Mouse (Mus musculus): ENCODE results near the gene D17H6S53E. TPM values are rescaled to one million over a fixed set of nuclear protein-coding genes. Genes with fewer than 3 reads are reported as not detected.

D17H6S53E gene
- polyA plus RNA-seq, 1 experiment, result 4.3 TPM

DNA sequence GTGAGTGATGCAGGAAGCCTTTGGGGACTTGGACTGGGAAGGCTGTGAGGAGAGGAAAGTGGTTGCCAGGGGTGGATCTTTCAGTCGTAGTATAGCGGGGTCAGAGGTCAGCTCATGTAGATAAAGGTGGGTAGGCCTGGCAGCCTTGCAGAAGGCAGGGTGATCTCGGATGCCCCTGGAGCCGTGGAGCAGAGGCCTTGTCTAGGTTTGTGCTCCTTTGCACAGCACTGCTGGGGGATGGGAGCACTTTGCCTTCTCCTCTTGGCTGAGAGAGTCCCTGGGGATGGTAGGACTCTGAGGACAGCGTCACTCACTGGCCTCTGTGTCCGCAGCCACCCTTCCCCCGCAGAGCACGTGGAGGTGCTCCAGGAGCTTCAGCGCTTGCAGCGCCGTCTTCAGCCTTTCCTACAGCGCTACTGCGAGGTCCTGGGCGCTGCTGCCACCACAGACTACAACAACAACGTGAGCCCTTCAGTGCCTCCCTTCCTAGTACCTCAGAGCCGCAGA is 14.4 kb downstream of the D17H6S53E start:
- no peak overlapping the region for H3K4me3 ChIP-seq (ENCODE audit: low read depth, low read length)

GRCm38 (mm10) chr17:35141971-35142370 is 15.8 kb downstream of the D17H6S53E start:
- H3K27me3 ChIP-seq (ENCODE audit: control insufficient read depth, insufficient read depth, low read length, poor library complexity, severe bottlenecking), result no peaks in the 10 kb centered on the region
- no peak for TF ChIP-seq EP300 (IDR thresholded peaks at IDR 0.05; ENCODE audit: insufficient read depth, low read depth, low read length)
- no peak for TF ChIP-seq POLR2A (IDR thresholded peaks at IDR 0.05; ENCODE audit: insufficient read depth, low read length)
- TF ChIP-seq CTCF (IDR thresholded peaks at IDR 0.05; ENCODE audit: low read depth, low read length), result no peak
- peaks cover 78% of the 10 kb centered on the region for H3K36me3 ChIP-seq (ENCODE audit: control insufficient read depth, insufficient read depth, low read length, poor library complexity, severe bottlenecking)
- no peaks in the 10 kb centered on the region for H3K4me1 ChIP-seq (ENCODE audit: control insufficient read depth, insufficient read depth, low read length)
- no peaks in the 10 kb centered on the region for H3K9me3 ChIP-seq (replicated peaks; ENCODE audit: control insufficient read depth, insufficient read depth, low read length, poor library complexity, severe bottlenecking)
- no peak overlapping the region for H3K4me3 ChIP-seq (ENCODE audit: low read depth, low read length)
- H3K9ac ChIP-seq (ENCODE audit: low read depth, poor library complexity, severe bottlenecking), result no peak overlapping the region
- H3K27ac ChIP-seq (ENCODE audit: insufficient read depth, low read length), result no peak overlapping the region

More for the DNA sequence above, 14.4 kb downstream of the D17H6S53E start:
- Histone ChIP-seq H3K27ac (ENCODE audit: insufficient read depth, low read length) (no peak overlapping the region), H3K36me3 (ENCODE audit: control insufficient read depth, insufficient read depth, low read length, poor library complexity, severe bottlenecking) (peaks cover 63% of the 10 kb centered on the region), H3K9ac (ENCODE audit: low read depth, poor library complexity, severe bottlenecking) (no peak overlapping the region), H3K9me3 (replicated peaks; ENCODE audit: control insufficient read depth, insufficient read depth, low read length, poor library complexity, severe bottlenecking) (no peaks in the 10 kb centered on the region), H3K4me1 (ENCODE audit: control insufficient read depth, insufficient read depth, low read length) (peaks cover 1% of the 10 kb centered on the region), H3K27me3 (ENCODE audit: control insufficient read depth, insufficient read depth, low read length, poor library complexity, severe bottlenecking) (no peaks in the 10 kb centered on the region)
- TF ChIP-seq CTCF (IDR thresholded peaks at IDR 0.05; ENCODE audit: low read depth, low read length) (no peak), EP300 (IDR thresholded peaks at IDR 0.05; ENCODE audit: insufficient read depth, low read depth, low read length) (no peak), POLR2A (IDR thresholded peaks at IDR 0.05; ENCODE audit: insufficient read depth, low read length) (no peak)

- no peaks in the 10 kb centered on the region for H3K9me3 ChIP-seq (replicated peaks; ENCODE audit: control insufficient read depth, insufficient read depth, low read length, poor library complexity, severe bottlenecking)
- no peak overlapping the region for H3K4me3 ChIP-seq (ENCODE audit: low read depth, low read length)
- H3K27ac ChIP-seq (ENCODE audit: insufficient read depth, low read length), result no peak overlapping the region
- peaks cover 87% of the 10 kb centered on the region for H3K36me3 ChIP-seq (ENCODE audit: control insufficient read depth, insufficient read depth, low read length, poor library complexity, severe bottlenecking)
- TF ChIP-seq CTCF (IDR thresholded peaks at IDR 0.05; ENCODE audit: low read depth, low read length) (no peak), POLR2A (IDR thresholded peaks at IDR 0.05; ENCODE audit: insufficient read depth, low read length) (no peak), EP300 (IDR thresholded peaks at IDR 0.05; ENCODE audit: insufficient read depth, low read depth, low read length) (no peak)
- H3K4me1 ChIP-seq (ENCODE audit: control insufficient read depth, insufficient read depth, low read length), result no peaks in the 10 kb centered on the region
- no peaks in the 10 kb centered on the region for H3K27me3 ChIP-seq (ENCODE audit: control insufficient read depth, insufficient read depth, low read length, poor library complexity, severe bottlenecking)
- H3K9ac ChIP-seq (ENCODE audit: low read depth, poor library complexity, severe bottlenecking), result no peak overlapping the region
Observed at GRCm38 (mm10) chr17:35146139-35146538, 20.0 kb downstream of the D17H6S53E start.

DNA sequence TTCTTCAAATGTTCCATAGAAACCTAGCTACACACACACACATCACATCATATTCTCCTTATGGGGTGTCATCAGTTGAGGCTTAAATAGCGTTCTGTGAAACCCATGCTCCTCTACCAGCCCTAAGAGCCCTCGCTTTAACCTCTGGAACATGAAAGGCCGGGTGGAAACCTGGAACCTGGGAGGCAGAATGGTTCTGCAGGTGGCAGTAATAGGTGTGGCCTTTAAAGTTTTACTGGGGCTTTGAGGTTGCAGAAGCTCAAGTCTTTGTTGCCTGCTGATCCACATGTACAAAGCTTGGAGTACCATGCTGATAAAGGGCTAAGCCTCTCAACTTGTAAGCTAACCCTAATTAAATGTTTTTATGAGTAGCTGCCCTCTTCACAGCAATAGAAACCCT is 21.2 kb downstream of the D17H6S53E start:
- no peak overlapping the region for H3K27ac ChIP-seq (ENCODE audit: insufficient read depth, low read length)
- H3K27me3 ChIP-seq (ENCODE audit: control insufficient read depth, insufficient read depth, low read length, poor library complexity, severe bottlenecking), result no peaks in the 10 kb centered on the region
- no peak overlapping the region for H3K9ac ChIP-seq (ENCODE audit: low read depth, poor library complexity, severe bottlenecking)
- no peaks in the 10 kb centered on the region for H3K9me3 ChIP-seq (replicated peaks; ENCODE audit: control insufficient read depth, insufficient read depth, low read length, poor library complexity, severe bottlenecking)
- H3K4me3 ChIP-seq (ENCODE audit: low read depth, low read length), result no peak overlapping the region
- H3K4me1 ChIP-seq (ENCODE audit: control insufficient read depth, insufficient read depth, low read length), result no peaks in the 10 kb centered on the region
- TF ChIP-seq CTCF (IDR thresholded peaks at IDR 0.05; ENCODE audit: low read depth, low read length), result no peak
- no peak for TF ChIP-seq POLR2A (IDR thresholded peaks at IDR 0.05; ENCODE audit: insufficient read depth, low read length)
- TF ChIP-seq EP300 (IDR thresholded peaks at IDR 0.05; ENCODE audit: insufficient read depth, low read depth, low read length), result no peak
- peaks cover 89% of the 10 kb centered on the region for H3K36me3 ChIP-seq (ENCODE audit: control insufficient read depth, insufficient read depth, low read length, poor library complexity, severe bottlenecking)

DNA sequence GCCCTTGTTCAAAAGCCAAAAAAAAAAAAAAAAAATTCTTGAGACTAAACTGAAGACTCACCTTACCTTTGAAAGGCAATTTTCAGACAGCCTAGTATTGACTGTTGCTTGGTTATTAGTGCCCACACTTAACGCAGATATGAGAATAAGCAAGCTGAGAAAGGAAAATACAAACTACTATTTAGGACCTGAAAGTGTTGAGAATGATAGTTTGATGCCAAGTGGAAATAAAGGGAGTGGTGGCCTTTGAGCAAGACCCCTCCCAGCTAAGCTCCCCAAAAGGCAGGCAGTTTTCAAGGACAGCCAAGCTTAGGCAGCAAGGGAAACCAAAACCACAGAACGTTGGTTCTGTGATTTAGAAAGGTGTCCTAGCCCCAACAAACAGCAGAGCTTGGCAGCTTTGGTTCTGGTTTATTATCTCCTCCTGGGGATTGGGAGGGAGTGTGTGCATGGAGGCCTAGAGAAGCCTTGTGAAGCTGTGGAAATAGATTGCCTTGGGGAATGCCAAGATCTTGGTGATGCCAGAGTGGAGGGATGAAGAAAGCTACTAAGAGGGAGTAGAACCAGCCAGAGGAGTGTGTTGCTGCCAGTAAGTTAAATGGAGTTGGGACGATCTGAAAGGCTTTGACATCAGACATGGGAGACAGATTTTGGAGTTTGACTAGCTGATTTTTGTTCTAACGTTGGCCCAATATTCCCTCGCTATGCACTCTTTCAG is 21.9 kb downstream of the D17H6S53E start:
- H3K36me3 ChIP-seq (ENCODE audit: control insufficient read depth, insufficient read depth, low read length, poor library complexity, severe bottlenecking), result peaks cover 89% of the 10 kb centered on the region
- TF ChIP-seq POLR2A (IDR thresholded peaks at IDR 0.05; ENCODE audit: insufficient read depth, low read length) (no peak), EP300 (IDR thresholded peaks at IDR 0.05; ENCODE audit: insufficient read depth, low read depth, low read length) (no peak), CTCF (IDR thresholded peaks at IDR 0.05; ENCODE audit: low read depth, low read length) (no peak)
- H3K4me3 ChIP-seq (ENCODE audit: low read depth, low read length), result no peak overlapping the region
- H3K9me3 ChIP-seq (replicated peaks; ENCODE audit: control insufficient read depth, insufficient read depth, low read length, poor library complexity, severe bottlenecking), result no peaks in the 10 kb centered on the region
- no peaks in the 10 kb centered on the region for H3K4me1 ChIP-seq (ENCODE audit: control insufficient read depth, insufficient read depth, low read length)
- no peak overlapping the region for H3K9ac ChIP-seq (ENCODE audit: low read depth, poor library complexity, severe bottlenecking)
- no peak overlapping the region for H3K27ac ChIP-seq (ENCODE audit: insufficient read depth, low read length)
- H3K27me3 ChIP-seq (ENCODE audit: control insufficient read depth, insufficient read depth, low read length, poor library complexity, severe bottlenecking), result no peaks in the 10 kb centered on the region

DNA sequence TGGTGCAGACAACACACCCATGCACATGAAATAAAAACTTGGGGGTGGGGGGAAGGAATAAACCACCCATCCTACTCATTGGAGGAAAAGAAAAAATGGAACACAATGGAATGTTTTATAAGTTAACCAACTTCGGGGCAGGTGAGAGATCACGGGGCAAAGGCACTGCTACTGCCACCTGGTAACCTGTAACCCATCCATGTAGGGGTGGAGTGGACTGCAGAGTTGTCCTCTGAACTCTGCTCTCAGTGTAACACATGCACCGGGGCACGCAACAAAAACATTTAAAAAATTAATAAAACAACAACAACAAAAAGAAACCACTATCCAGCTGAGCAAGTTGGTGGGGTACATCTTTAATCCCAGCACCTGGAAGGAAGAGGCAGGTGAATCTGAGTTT is 25.9 kb downstream of the D17H6S53E start:
- no peak for TF ChIP-seq POLR2A (IDR thresholded peaks at IDR 0.05; ENCODE audit: insufficient read depth, low read length)
- no peak for TF ChIP-seq CTCF (IDR thresholded peaks at IDR 0.05; ENCODE audit: low read depth, low read length)
- no peak for TF ChIP-seq EP300 (IDR thresholded peaks at IDR 0.05; ENCODE audit: insufficient read depth, low read depth, low read length)

More for the DNA sequence above, 25.9 kb downstream of the D17H6S53E start:
- H3K4me3 ChIP-seq (ENCODE audit: low read depth, low read length), result no peak overlapping the region
- no peak overlapping the region for H3K9ac ChIP-seq (ENCODE audit: low read depth, poor library complexity, severe bottlenecking)
- H3K4me1 ChIP-seq (ENCODE audit: control insufficient read depth, insufficient read depth, low read length), result no peaks in the 10 kb centered on the region
- no peaks in the 10 kb centered on the region for H3K9me3 ChIP-seq (replicated peaks; ENCODE audit: control insufficient read depth, insufficient read depth, low read length, poor library complexity, severe bottlenecking)
- peaks cover 90% of the 10 kb centered on the region for H3K36me3 ChIP-seq (ENCODE audit: control insufficient read depth, insufficient read depth, low read length, poor library complexity, severe bottlenecking)
- H3K27ac ChIP-seq (ENCODE audit: insufficient read depth, low read length), result no peak overlapping the region
- H3K27me3 ChIP-seq (ENCODE audit: control insufficient read depth, insufficient read depth, low read length, poor library complexity, severe bottlenecking), result no peaks in the 10 kb centered on the region
